Mouse (Mus musculus) liver, adult 2 months (tissue): ENCODE results near the gene Zfp398.

Experiments used
- CTCF ChIP-seq: fragments of 200-500 bp; IDR thresholded peaks from 2 replicates; pipeline ENCODE4 v1.5.1; 2011; ENCODE audit warnings: low read depth, low read length, control low read depth
- POLR2A ChIP-seq: fragments of 200-500 bp; IDR thresholded peaks from 2 replicates; pipeline ENCODE4 v1.6.1; 2011; ENCODE audit warnings: low read length, control low read depth; ENCODE audit not compliant: insufficient read depth; ENCODE audit errors: extremely low read depth

GRCm38 (mm10) chr6:47799079-47799478, 36.4 kb upstream of the Zfp398 start:
- TF ChIP-seq CTCF (peak; percentile 47), POLR2A (no peak)
